Mouse (Mus musculus): Measurements from ENCODE around the gene Pard3.

Gene Pard3

DNA sequence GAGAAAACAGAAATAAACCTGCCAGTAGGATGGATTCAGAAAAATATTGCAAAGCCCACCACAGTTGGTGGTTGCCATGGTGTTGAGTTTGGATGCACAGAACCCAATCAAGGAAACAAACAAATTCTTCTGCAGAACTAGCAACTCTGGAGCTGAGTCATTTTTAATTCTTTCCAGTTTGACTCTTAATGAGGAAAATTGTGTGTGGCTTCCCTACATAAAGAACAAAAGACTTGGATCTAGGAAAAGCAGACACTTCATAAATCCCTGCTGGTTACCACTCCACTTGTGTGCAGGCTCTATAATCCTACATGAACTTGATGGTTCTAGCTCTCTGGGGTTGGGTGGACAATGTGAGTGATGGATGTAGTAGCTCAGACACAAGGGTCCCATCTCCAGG is 298.1 kb downstream of the Pard3 start:
- DNase-seq: no peak

DNA sequence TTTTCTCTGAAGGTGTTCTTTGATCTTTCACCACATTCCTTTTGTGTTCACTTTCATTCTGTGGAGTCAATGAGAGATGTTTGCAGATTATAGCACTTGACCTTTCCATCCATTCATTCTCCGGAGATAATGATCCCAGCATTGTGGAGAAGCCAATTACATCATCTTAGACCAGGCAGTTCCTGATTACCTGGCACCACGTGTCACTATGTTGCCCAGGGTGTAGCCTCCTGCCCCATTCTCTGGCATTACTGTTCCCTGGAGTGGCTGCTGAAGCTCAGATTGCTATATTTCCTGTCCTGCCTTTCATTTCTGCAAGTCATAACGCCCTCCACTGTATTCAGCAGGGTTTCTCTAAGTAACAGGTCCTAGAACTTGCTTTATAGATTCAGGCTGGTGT is 304.7 kb downstream of the Pard3 start:
- no peak for DNase-seq

DNA sequence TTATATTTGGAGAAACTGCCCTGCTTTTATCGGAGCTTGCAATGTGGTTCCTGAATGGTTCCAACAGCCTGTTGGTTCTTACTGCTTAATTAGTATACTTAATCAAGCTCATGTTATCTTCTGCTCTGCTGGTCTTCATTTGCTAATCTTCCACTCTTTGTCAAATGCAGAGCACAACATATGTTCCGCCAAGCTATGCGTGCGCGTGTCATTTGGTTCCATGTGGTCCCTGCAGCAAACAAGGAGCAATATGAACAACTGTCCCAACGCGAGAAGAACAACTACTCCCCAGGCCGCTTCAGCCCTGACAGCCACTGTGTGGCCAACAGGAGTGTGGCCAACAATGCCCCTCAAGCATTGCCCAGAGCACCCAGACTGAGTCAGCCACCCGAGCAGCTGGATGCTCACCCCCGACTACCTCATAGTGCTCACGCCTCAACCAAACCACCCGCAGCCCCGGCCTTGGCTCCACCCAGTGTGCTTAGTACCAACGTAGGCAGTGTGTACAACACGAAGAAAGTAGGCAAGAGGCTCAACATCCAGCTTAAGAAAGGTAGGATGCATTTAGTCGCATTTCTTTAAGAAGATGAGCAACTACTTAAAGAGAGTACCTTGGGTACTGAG is 307.7 kb downstream of the Pard3 start:
- no peak for DNase-seq

DNA sequence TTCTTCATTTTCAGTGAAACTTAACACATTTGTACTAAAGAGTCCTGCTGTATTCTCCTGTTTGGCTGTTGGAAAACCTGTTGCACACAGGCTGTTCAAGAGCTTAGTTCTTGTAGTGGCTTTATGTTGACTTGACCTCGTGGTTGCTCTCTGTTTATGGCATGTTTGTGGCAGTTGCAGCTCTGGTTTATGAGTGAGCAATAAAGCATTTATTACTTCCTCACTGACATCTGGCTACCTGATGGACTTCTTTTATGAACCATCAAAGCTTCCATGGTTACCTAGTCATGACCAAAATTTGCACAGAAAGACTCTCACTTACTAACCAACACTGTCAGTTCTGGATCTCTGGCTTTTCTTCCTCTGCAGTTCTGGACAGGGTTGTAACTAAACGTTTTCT is 314.1 kb downstream of the Pard3 start:
- DNase-seq: no peak

DNA sequence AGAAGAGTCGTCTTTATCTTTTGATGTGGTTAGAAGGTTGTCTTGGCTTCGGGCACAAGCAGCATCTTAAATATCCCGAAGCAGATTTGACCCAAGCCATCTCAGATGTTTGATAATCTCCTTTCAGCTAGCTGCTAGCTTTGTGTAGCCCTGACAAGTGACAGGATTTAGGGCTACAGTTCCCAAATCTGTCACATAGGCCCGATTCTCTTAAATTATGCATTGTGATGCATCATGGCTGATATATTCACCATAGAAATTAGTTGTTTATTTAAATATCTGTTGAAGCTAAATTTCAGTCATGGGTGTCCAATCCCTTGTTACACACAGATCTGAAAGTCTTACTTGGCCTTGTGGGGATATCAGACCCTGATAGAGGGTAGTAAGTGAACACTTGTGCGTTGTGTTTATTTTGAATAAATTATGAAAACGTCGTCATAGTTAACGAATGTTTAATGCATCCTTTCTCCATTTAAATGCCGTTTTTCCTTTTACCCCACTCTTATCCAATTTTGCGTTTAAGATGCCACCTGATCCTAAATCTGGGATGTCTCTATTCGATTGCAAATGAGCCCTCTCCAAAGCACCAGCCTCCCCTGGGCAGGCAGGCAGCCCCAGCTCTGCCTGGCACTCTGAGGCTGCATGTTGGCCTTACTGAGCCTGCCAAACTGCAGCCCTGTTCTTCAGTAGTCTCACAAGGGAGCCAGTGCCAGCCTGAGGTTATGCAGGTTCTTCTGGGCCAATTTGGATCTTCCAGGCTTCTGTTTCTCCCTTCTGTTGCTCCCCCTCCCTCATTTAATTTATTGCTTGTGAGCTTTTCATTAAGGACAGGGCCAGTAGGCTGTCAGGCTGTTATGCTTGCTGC is 315.5 kb downstream of the Pard3 start:
- DNase-seq: peak; percentile 21 to 49

DNA sequence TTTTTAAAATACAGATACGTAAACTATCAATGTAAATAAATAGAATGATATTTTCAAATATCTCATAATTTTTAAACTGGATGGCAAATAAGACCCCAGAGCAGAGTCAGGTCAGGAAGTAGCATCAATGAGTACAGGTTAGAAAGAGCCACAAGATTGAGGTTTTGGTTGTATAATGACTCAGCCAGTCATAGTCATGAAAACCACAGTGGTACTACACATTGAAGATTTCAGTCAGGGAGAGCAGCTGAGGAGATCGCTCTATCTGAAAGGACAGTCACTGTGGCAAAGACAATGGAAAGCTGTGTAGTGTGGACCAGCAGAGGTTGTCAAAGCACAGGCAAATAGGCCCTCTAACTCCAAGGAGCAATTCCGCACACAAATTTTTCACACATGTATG is 317.6 kb downstream of the Pard3 start:
- DNase-seq: no peak

DNA sequence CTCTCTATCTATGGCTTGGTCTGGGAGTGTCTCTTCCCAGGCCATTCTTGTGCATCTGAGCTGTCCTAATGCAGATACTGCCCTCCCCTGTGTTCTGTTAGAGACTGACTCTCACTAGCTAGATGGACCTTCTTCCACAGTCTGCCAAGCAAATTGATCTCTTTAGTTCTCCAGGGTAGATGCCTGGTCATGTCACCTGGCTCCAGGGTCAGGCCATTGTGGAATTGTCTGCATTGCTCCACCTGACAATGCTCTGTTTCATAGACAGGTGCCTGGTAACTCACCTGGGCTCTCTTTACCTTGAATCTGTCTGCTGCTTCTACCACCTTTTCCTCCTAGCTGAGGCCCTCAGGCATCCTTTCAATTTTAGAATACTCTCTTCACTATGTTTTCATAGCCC is 329.0 kb downstream of the Pard3 start:
- DNase-seq: no peak

DNA sequence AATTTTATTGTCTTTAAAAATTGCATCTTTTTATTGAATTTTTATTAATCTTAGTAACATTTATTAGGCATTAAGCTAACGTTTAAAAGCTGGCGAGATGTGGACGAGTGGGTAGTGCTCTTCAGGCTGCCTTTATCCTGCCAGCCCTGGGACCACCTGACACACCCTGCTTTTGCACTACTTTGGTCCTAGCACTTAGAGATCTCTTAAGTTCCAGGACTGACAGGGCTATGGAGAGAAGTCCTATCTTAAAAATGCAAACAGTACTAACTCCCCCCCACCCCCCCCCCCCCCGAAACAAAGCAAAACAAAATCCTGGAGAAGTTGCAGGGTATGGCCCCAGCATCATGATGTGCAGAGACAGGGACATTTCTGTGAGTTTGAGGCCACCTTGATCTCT is 331.8 kb downstream of the Pard3 start:
- no peak for DNase-seq

DNA sequence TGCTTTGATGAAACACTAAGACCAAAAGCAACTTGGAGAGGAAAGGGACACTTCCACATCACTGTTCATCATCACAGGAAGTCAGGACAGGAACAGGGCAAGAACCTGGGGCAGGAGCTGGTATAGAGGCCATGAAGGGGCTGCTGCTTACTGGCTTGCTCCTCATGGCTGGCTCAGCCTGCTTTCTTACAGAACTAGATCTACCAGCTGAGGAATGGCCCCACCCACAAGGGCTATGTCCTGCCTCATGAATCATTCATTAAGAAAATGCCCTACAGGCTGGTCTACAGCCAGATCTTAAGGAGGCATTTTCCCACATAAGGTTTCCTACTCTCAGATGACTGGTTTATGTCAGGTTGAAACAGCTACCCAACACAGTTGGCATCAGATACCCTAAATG is 342.1 kb downstream of the Pard3 start:
- no peak for DNase-seq

DNA sequence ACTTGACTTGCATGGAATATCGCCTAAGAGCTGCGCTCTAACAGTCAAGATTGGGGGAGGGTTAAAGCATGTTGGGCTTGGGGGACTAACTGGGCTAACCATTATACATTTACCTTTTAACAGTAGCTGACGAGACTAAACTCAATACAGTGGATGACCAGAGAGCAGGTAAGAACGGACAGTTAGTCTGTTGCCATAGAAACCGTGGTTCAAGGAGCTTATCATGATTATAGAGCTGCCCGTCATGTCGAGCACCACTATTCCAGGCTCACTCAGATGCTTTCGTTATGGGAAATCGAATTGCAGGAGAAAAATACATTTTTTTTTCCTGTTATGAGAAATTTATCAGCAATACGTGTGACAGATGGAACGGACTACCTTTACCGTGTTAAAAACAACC is 346.9 kb downstream of the Pard3 start:
- no peak for DNase-seq

DNA sequence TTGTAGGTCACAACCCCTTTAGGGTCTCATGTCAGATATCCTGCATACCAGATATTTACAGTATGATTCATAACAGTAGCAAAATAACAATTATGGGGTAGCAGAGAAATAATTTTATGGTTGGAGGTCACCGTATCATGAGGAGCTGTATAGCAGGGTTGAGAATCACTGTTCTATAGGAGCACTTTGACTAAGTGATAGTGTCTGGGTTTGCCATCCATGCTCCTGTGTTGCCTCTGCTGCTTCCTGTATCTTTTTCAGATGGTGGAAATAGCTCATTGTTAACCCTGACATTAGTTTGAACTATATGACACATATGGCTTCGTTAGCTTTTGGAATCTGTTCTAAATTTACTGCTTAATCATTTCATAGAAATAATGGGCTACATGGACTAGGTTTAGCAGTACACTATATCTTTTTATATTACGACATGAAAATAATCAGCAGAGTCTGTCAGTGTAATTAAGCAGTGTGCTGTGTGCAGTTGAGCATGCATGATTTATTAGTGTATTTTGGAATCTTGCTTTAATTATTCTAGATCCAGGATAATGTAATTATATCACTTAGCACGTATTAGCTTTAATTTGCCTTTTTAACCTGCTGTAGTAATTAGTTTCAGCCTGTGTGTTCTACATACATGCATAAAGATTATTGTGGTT is 347.6 kb downstream of the Pard3 start:
- DNase-seq: no peak

DNA sequence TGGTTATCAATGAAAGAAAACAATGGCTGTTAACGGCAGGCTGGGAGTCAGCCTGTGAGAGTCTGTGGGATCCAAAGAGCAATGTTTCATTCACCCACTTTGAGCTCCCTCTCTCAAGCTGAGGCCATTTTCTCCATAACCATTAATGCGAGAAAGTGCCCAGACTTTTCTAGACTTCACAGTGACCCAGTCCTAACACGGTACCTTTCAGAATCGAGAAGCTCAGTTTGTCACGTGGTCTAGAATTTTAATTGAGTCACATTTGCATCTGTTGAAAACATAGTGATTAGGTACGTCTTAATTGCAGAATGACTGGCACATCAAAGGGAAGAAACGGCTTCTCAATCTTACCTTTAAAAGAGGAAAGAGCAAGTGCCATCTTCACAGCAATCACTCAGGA is 359.3 kb downstream of the Pard3 start:
- DNase-seq: no peak

DNA sequence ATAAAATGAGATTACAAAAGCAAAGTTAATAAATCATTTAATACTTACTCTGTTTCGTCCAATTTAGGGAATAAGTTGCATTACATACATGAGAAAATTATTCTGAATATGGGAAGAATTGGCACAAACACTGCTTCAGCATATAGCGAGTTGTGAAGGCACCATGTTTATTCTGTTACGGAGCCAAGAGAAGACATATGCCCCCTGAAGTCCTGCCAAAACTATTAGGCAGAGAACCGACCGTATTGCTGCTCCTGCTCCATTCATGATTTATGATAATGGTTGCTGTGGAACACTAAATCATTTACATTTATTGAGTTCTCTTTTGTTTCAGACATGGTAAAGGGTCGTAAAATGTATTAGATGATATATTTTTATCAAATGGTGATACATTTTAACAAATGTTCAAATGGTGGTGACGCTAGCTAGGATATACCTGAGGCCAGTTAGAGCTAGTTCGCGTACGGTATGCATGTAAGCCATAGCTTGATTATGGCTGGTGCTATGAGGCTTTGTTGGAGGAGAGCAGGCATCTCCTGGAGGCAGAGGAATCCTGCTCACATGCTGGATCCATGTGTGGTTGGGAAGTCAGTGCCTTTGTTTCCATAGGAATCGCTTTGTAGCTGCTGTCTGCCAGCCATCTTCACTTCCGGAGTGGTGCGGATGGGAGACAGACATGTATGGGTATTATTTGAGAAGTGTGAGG is 360.7 kb downstream of the Pard3 start:
- peak in 1 of 2 experiments; percentile 35 for DNase-seq

DNA sequence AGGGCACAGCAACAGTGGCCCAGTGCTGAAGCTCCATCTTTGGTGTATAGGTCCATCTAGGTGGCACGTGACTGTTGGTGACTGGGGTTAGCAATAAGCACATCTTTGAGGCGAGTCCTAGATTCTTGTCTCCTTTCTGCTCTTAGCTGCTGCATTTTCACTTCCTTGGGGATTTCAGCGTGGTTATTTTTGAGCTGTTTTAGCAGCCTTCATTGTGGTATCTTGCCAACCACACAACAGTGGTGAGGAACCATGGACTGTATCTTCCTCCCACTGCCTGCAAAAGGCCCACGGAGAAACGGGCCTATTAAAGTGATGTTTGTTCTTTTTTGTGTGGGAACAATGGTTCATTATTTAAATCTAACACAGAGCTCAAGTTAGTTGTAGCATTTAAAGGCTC is 363.2 kb downstream of the Pard3 start:
- DNase-seq: no peak

DNA sequence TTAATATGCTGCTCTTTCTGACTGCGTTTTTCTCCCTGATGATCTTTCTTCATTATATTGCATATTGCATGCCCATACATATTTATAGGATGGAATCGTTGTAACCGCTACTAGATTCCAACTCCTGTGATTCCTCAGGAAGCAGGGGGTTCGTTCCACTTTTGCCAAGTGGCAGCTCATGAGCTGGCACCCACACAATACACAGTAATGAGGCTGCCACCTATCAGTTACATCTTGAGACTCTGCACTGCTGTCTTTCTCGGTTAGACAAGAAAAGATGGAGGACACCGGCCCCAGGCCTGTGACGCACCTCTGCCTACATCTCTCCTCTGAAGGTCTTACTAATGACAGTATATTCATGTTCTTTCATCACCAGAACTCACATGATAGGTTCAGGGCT is 364.3 kb downstream of the Pard3 start:
- no peak for DNase-seq

DNA sequence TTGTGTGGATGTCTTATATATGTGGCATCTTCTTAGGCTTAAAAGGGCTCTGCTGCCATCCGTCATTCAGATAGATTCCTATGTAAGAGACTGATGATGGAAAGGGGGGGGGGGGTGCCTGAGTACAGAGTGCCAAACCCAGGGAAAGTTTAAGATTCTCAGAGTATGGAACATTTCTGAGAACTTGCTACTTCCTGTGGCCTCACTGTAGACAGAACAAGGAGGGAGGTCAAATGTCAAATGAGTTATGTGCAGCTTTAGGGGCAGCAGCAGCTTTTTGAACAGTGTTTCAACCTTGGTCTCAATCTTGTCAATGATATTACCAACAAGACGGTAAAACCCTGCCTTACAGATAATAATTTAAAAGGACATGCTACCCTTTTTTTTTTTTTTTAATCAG is 367.5 kb downstream of the Pard3 start:
- no peak for DNase-seq

DNA sequence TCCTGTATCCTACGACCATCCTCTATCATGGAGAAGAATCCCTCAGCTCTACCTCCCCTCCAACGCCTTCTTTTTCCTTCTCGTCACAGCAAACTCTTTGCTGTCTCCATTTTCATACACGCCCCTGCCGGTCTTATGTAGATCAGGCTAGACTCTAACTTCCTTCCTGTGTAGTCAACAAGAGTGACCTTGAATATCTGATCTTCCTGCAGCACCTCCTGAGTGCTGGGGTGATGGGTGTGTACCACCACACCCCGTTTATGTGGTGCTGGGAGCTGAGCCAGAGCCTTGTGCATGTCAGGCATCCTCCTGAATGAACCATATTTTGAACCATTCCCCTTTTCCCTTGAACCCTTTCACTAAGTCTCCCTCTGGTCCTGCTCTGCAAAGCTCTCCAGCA is 372.3 kb downstream of the Pard3 start:
- no peak for DNase-seq

DNA sequence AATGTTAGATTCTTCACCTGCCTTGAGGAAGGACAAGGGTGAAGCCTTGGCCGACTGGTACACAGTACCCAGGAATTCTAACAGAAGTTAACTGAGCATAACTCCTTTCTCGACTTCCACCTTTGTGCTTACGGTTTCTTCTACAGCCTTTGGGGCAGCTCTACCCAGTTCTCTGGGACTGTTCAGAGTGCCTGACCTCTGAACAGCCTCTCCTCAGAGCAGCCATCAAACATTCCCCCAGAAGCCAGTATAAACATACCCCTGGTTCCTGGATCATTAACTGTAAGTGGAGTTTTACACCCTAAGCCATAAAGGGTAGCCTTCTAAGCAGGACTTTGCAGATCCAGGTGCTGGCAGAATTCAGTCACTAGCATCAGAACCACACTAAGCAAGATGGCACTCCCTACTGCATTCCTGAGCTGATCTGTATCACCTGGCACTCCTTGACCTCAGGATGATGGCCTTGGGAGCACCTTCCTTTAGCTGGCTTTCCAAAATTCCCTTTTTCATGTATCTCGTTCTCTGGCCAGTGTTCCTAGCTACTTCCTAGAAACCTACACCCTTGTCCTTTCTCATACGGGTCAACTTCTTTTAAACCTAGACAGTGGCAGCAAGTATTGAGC is 374.0 kb downstream of the Pard3 start:
- DNase-seq: no peak

DNA sequence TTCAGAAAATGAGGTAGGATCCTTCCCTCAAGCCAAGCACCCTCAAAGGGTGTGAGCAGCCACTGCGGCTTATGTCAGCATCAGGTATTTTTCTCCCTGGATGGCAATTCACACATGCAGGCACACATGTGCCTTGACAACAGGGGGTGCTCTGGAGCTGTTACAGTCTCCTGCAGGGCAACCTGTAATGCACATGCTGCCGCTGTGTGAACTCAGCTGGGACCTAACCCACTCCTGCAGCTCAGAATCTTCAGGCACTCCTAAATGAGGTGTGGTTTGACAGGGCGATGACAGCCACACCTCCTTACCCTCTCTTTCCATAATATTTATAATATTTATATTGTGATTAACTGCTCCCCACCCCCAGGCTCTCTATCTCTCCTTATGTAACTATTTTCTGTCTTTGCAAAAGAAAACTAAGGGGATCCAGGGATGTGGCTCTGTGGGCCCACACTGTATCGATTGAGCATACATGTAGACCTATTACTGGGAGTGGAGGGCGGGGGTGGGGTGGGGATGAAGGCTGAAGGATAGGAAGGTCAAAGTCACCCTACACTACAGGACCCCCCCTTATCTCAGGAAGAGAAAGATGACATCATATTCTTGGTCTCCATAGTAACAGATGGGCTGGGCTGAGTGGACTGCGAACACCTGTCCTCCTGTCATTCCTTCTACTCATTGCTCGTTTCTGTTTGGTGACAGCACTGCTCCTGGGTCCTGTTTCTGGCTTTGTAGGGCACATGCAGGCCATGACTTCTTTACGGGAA is 375.1 kb downstream of the Pard3 start:
- DNase-seq: peak in 1 of 2 experiments; percentile 14

DNA sequence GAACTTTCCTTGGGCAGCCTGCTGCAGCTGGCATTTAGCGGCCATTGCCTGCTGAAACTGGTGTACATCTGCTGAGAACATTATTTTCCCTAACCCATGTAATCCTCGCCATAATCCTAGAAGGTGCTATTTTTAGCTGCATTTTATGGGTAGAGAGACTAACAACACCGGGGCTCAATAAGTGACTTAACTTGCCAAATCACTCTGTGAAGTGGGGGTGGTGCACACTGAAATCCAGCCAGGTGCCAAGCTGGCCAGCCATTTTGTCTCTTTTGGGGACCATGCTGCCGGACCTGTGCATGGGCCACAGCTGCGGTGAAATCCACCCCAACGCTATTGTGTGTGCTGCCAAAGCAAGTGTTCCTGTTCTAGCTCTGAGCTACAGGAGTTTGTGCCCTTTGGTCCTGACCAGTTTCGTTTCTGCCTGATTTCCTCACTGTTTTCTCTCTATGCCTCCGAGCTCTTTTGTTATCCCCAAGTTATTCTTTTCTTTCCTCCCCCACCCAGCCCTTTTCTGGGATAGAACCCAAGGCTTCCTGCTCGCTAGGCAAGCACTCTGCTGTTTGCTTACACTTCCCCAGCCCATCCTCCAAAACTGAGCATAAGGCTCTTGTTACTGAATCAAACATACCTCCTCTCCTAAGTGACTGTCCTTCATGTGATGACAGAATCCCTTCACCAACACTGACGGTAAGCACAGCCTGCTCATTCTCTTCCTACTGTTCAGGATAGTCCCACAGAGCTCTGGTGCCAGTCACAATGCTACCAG is 375.9 kb downstream of the Pard3 start:
- DNase-seq: no peak

DNA sequence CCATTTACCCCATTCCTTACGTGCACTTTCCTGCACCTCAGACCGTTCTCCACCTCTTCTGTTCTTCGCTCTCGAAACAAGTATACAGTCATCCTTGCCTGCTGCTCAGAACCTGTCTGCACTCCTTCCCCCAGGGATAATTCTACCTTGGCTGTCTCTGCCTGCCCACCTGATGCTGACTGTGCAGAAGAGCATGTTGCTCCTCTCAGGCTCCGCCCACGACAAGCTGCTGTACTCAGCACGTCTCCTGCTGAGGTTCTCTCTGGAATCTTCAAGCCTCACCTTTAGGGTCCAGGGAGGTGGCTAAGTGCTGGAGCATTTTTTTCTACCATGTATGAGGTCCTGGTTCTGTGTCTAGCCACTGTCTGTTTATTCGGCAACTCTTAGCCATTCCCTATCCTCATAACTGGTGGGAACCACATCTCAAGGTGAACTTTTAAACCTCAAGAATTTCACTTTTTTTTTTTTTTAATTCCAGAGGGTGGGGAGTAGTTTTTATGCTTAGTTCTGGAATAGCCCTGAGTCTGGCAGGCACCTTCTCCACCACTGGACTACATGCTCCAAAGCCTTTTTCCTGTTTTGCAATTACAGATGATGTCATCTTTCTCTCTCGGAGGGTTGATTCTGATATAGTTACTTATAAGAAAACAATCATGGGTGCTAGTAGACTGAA is 376.6 kb downstream of the Pard3 start:
- no peak for DNase-seq
